Mouse (Mus musculus) heart, adult 11 months (tissue): ENCODE results near the gene Zbtb46.

ENCODE experiments used
- DNase-seq: peaks from one replicate; pipeline ENCODE4 v3.0.0; 2022

The Zbtb46 gene

DNA sequence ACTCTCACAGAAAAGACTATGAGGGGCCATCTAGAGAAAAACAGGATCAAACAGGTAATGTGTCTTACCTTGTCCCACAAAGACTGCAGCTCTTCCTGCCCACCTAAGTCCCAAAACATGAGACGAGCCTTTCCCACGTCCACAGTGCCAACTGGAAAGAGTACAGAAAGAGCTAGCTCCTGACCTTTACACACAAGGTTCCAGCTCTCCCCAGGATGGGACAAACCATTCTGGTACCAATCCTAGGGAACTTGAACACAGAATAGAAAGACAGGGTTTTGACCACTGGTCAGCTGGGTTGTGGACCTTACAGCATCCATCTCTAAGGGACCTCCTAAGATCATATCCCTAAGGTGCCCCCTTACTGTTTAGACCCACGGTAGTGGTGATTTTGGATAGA is 95.3 kb downstream of the Zbtb46 start:
- no peak for DNase-seq

DNA sequence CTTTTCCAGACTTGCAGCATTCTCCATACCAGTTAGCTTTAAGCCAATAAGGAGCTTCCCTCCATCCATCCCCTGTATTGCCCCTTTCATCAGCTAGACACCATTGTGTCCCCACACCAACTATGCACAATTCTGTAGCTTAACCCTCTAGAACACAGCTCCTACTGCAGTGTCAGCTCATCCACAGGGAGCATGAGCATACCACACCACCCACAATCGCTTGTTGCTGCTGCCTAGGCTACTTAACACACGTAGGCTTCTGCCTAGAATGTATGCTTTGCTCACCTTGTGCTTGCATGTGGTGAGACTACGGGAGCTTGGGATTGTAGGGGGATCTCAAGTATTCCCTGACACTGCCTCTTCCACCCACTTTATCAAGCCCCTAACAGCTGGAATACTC is 102.4 kb downstream of the Zbtb46 start:
- no peak for DNase-seq

- peak; percentile 94 for DNase-seq
Observed at GRCm38 (mm10) chr2:181342766-181343165, 116.5 kb downstream of the Zbtb46 start.

GRCm38 (mm10) chr2:181340426-181340825 is 118.8 kb downstream of the Zbtb46 start:
- no peak for DNase-seq
